ENCODE assay signal across 7 mouse cellular contexts in the genomic region with DNA sequence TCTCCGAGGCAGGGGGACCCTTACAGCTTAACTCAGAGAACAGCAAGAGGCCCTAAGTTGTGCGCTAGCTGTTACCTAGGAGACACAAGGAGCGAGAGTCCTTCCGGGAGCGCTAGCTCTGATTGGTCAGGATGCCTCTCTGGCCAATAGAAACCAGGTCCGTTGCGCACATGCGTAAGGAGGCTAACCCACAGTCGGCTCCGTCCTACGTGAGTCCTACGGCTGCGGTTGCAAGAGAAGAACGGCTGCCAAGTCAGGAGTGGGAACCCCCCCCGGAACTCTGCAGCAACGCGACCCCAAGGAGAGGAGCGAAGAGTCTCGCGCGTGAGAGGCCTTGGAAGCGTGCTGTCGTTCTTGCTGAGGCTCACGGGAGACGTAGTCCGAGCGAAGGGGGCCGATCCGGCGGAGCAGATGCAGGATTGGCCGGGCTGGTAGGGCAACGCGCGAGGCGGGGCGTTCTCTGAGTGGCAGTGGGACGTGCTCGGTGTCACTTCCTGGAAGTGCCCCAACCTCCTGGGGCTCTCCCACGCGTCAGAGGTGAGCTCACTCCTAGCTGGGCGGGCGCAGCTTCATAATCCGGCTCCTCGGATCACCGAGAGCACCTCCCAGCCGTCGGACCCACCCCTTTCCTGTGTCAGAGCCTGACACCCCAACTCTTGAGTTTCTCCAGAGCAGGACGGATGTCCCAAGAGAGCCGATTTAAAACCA. TPM values are rescaled to one million over a fixed set of nuclear protein-coding genes. Genes with fewer than 3 reads are reported as not detected.
DNase-seq lines count a peak whose midpoint lies in the region; ATAC-seq lines count a peak whose summit lies in the region.

A gene (plus strand): TSS at position 167 of the 708 bp plus-strand sequence.

- peak within 1 kb of the TSS; percentile 68 for H3K9ac ChIP-seq in intestine, embryonic 15.5 days

- peak within 1 kb of the TSS; percentile 96 for H3K27ac ChIP-seq in intestine, embryonic 15.5 days
- peak within 1 kb of the TSS; percentile 97 for H3K27ac ChIP-seq in midbrain, embryonic 10.5 days (replicated peaks)

- H3K4me2 ChIP-seq in intestine, embryonic 15.5 days (replicated peaks): peak within 1 kb of the TSS; percentile 73

- WGBS in intestine, embryonic 15.5 days: under 1% methylated on average over 49 of the region's 49 CpGs
- under 1% methylated on average over 49 of the region's 49 CpGs for WGBS in midbrain, embryonic 10.5 days

- H3K36me3 ChIP-seq in intestine, embryonic 15.5 days: no peaks in the 10 kb centered on the region
- peaks cover 27% of the 10 kb centered on the region for H3K36me3 ChIP-seq in midbrain, embryonic 10.5 days

- H3K4me3 ChIP-seq in intestine, embryonic 15.5 days (replicated peaks): peak within 1 kb of the TSS; percentile 72
- H3K4me3 ChIP-seq in midbrain, embryonic 10.5 days: peak within 1 kb of the TSS; percentile 77

- ATAC-seq in intestine, embryonic 15.5 days: peak; percentile 99

- DNase-seq in adrenal gland, adult 2 months: peak; percentile 99
- DNase-seq in embryo, embryonic 11.5 days (ENCODE audit: low read depth, low spot score): peak; percentile 94
- DNase-seq in gastrocnemius, postnatal 36 days: peak; percentile 97 to 99
- peak; percentile 100 for DNase-seq in left cerebral cortex, postnatal 25 days (ENCODE audit: low spot score in 2 of 2)
- DNase-seq in midbrain, embryonic 10.5 days (ENCODE audit: low spot score): peak; percentile 98
- peak; percentile 96 for DNase-seq in right cerebral cortex, postnatal 4 days

- no peaks in the 10 kb centered on the region for H3K27me3 ChIP-seq in intestine, embryonic 15.5 days (replicated peaks)
- no peaks in the 10 kb centered on the region for H3K27me3 ChIP-seq in midbrain, embryonic 10.5 days (ENCODE audit: low read depth, poor library complexity, severe bottlenecking)

- H3K4me1 ChIP-seq in intestine, embryonic 15.5 days (replicated peaks): peaks cover 22% of the 10 kb centered on the region
- H3K4me1 ChIP-seq in midbrain, embryonic 10.5 days: peaks cover 24% of the 10 kb centered on the region

- H3K9me3 ChIP-seq in intestine, embryonic 15.5 days: no peaks in the 10 kb centered on the region
- H3K9me3 ChIP-seq in midbrain, embryonic 10.5 days (replicated peaks): no peaks in the 10 kb centered on the region

- intact Hi-C loops in gastrocnemius, postnatal 36 days (cut with DNase I): loop anchor here (2.0 kb wide), 1 partner anchor 31 kb away; no protein-coding TSS in a partner anchor
- intact Hi-C loops in left cerebral cortex, postnatal 25 days (cut with DNase I): loop anchor here (2.0 to 5.0 kb wide), 3 partner anchors 13 to 59 kb away; a partner anchor contains a TSS

RNA-seq across cellular contexts. Expression of the gene that starts here (rescaled TPM):
- 1 to 10 TPM; 5.2 to 7.0 TPM for total RNA-seq in adrenal gland, adult 2 months (2021)
- polyA plus RNA-seq in adrenal gland, adult 2 months (2012; rRNA removed): 6.8 and 8.1 TPM in 2 replicates
- total RNA-seq in gastrocnemius, postnatal 36 days (2021): 1 to 10 TPM; 1.7 to 2.5 TPM
- polyA plus RNA-seq in intestine, embryonic 15.5 days (2015; fragmentation: Nextera tagmentation; extraction: Ambion mirVana): 6.7 and 6.8 TPM in 2 replicates
- 1 to 10 TPM; 7.6 to 9.0 TPM for total RNA-seq in left cerebral cortex, postnatal 25 days (2021)
- 18.0 and 19.4 TPM in 2 replicates for polyA plus RNA-seq in midbrain, embryonic 10.5 days (2016; fragmentation: Nextera tagmentation; extraction: Ambion mirVana)

Comparison
In these comparisons a context has a peak if more than half of its experiments do, and no peak if none do; other contexts are left out.
1. Peak in every context shown above with its lines: DNase-seq, ATAC-seq, H3K4me3 ChIP-seq and H3K27ac ChIP-seq.